Mouse (Mus musculus) neural tube, embryonic 11.5 days (tissue): ENCODE measurements around the gene Zc3h15. TPM values are rescaled to one million over a fixed set of nuclear protein-coding genes. Genes with fewer than 3 reads are reported as not detected.
"Not testable (repeated sequence)": the region's sequence is repeated elsewhere in the genome, so short reads cannot be mapped to it uniquely, and the experiment has no call there.

Experiments used
- ATAC-seq: fragments of 200-750 bp; cut with Nextera tagmentation; 2 replicates; pipeline ENCODE4 v1.8.0; 2017; ENCODE audit warnings: moderate number of reproducible peaks, mild to moderate bottlenecking, moderate TSS enrichment, moderate library complexity; ENCODE audit not compliant: insufficient read depth, low FRiP score, low TSS enrichment
- DNase-seq: peaks from one replicate; pipeline ENCODE4 v3.0.0-alpha.2; 2015; ENCODE audit warnings: low spot score
- H3K27ac ChIP-seq: fragments of 300-500 bp; sonication (generic); 2 replicates; pipeline ENCODE4 v1.5.1; 2014; ENCODE audit warnings: low read depth, mild to moderate bottlenecking, low read length
- H3K27me3 ChIP-seq: fragments of 300-500 bp; sonication (generic); 2 replicates; pipeline ENCODE4 v1.6.1; 2014; ENCODE audit warnings: mild to moderate bottlenecking, low read length, mixed read lengths; ENCODE audit not compliant: control insufficient read depth, insufficient read depth
- H3K36me3 ChIP-seq: fragments of 300-500 bp; sonication (generic); 2 replicates; pipeline ENCODE4 v1.6.1; 2014; ENCODE audit warnings: mild to moderate bottlenecking, low read length, moderate library complexity, mixed read lengths; ENCODE audit not compliant: control insufficient read depth, insufficient read depth
- H3K4me1 ChIP-seq: fragments of 300-500 bp; sonication (generic); 2 replicates; pipeline ENCODE4 v1.6.1; 2014; ENCODE audit warnings: low read length, mixed read lengths; ENCODE audit not compliant: control insufficient read depth, insufficient read depth
- H3K4me2 ChIP-seq: fragments of 300-500 bp; sonication (generic); 2 replicates; pipeline ENCODE4 v1.6.1; 2014; ENCODE audit warnings: low read depth, mild to moderate bottlenecking, moderate library complexity
- H3K4me3 ChIP-seq: fragments of 300-500 bp; sonication (generic); 2 replicates; pipeline ENCODE4 v1.5.1; 2014; ENCODE audit warnings: low read depth, low read length
- H3K9ac ChIP-seq: fragments of 300-500 bp; sonication (generic); 2 replicates; pipeline ENCODE4 v1.6.1; 2014; ENCODE audit warnings: mild to moderate bottlenecking, low read length
- H3K9me3 ChIP-seq: fragments of 300-500 bp; sonication (generic); 2 replicates; pipeline ENCODE4 v1.6.1; 2016; ENCODE audit warnings: low read length; ENCODE audit not compliant: control insufficient read depth
- WGBS: fragments of 180-500 bp; shearing (Covaris S2); extraction: QIAGEN DNeasy Blood & Tissue Kit; methylation state at CpG from one replicate; pipeline ENCODE4 v1.1.7; 2014; 5-methylcytosine and 5-hydroxymethylcytosine counted together
- polyA plus RNA-seq: library from polyadenylated mRNA; unstranded; fragments of >200 nt; fragmentation: Nextera tagmentation; extraction: Ambion mirVana; gene quantifications from 2 replicates; pipeline ENCODE4 v1.2.1, GENCODE M21; 2014

Gene Zc3h15
- polyA plus RNA-seq, 1 experiment from 2014 or later: 164 TPM

GRCm38 (mm10) chr2:83627932-83628331 is 16.3 kb upstream of the Zc3h15 start:
- Histone ChIP-seq H3K27me3 (no peaks in the 10 kb centered on the region), H3K9me3 (no peaks in the 10 kb centered on the region), H3K36me3 (no peaks in the 10 kb centered on the region), H3K4me2 (no peak overlapping the region), H3K4me3 (no peak overlapping the region), H3K27ac (no peak overlapping the region), H3K4me1 (no peaks in the 10 kb centered on the region), H3K9ac (no peak overlapping the region)
- DNase-seq: no peak
- no peak for ATAC-seq
- 94% methylated on average over 6 of the region's 6 CpGs for WGBS

DNA sequence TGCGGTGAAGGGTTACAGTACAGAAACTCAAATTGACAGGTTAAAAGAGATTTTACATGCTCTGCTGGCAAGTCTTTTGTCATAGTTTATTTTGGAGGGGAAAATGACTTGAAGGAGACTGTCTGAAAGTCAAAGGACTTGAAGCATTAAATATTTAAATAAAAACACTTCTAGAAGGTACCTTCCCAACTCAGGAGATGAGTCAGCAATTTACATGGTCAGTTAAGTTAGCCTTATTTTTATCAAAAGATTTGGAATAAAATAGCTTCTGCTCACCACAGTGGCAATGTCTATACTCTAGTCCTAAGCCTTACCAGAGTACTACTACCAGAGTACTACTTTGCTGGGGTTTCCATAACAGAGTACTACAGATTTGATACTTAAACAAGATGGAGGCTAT is 2.2 kb upstream of the Zc3h15 start:
- H3K4me3 ChIP-seq: no peak overlapping the region
- DNase-seq (no peak), ATAC-seq (no peak)
- H3K4me1 ChIP-seq: peaks cover 11% of the 10 kb centered on the region; the same call in 1 of the 2 replicates
- no peaks in the 10 kb centered on the region for H3K27me3 ChIP-seq
- 94% methylated on average over 1 of the region's 1 CpGs for WGBS
- no peak overlapping the region for H3K27ac ChIP-seq
- no peak overlapping the region for H3K4me2 ChIP-seq
- H3K9me3 ChIP-seq: no peaks in the 10 kb centered on the region
- no peak overlapping the region for H3K9ac ChIP-seq
- H3K36me3 ChIP-seq: no peaks in the 10 kb centered on the region

DNA sequence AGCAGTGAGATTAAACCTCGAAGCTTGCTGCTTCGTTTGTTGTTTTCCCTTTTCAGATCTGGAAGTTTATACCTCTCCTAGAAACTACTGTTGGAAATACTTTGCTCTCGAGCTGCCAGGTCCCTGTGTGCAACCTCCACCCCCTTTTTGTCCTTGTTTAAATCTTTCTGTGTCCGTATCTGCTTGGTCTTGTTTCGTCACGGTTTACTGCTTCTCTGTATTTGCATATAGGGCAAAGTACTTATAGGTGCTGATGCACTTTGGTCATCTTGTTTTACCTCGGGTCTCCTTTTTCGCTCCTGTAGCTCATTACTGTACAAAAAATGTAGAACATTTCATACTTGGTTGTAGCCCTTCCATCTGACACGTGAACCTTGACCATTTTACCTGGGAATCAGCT is 4.7 kb downstream of the Zc3h15 start:
- no peaks in the 10 kb centered on the region for H3K36me3 ChIP-seq
- no peak overlapping the region for H3K4me3 ChIP-seq
- WGBS: 88% methylated on average over 9 of the region's 9 CpGs
- ATAC-seq: no peak
- no peak overlapping the region for H3K27ac ChIP-seq
- H3K9ac ChIP-seq: no peak overlapping the region
- no peak overlapping the region for H3K4me2 ChIP-seq
- H3K9me3 ChIP-seq: no peaks in the 10 kb centered on the region
- H3K4me1 ChIP-seq: peaks cover 7% of the 10 kb centered on the region; the same call in 1 of the 2 replicates
- no peak for DNase-seq
- H3K27me3 ChIP-seq: no peaks in the 10 kb centered on the region

GRCm38 (mm10) chr2:83652606-83653005 is 8.4 kb downstream of the Zc3h15 start:
- Histone ChIP-seq H3K9me3 (no peaks in the 10 kb centered on the region), H3K27me3 (no peaks in the 10 kb centered on the region)
- no peak for DNase-seq

DNA sequence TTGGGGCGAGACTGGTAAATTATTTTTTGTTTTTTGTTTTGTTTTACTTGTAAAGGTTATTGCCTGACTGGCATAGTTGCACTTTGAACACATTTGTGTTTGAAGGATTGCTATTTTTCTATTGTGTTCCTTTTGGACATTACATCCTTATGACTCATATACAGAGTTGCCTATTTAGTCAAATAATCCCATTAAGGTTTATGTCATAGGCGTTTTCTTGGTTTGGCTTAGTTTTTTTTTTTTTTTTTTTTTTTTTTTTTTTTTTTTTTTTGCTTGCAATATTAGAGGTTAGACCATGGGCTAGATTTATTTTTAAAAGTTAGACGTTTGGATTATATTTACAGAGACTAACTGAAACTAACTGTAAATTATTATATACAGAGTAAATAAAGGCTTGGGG is 15.0 kb downstream of the Zc3h15 start:
- H3K27ac ChIP-seq: no peak overlapping the region
- no peaks in the 10 kb centered on the region for H3K4me1 ChIP-seq
- 84% methylated on average over 3 of the region's 3 CpGs for WGBS
- ATAC-seq: no peak
- no peaks in the 10 kb centered on the region for H3K9me3 ChIP-seq
- peaks cover 2% of the 10 kb centered on the region for H3K36me3 ChIP-seq
- no peak for DNase-seq
- H3K4me3 ChIP-seq: no peak overlapping the region
- H3K9ac ChIP-seq: no peak overlapping the region
- no peaks in the 10 kb centered on the region for H3K27me3 ChIP-seq
- H3K4me2 ChIP-seq: no peak overlapping the region

More at GRCm38 (mm10) chr2:83652606-83653005, 8.4 kb downstream of the Zc3h15 start:
- Histone ChIP-seq H3K9ac (no peak overlapping the region), H3K27ac (no peak overlapping the region), H3K4me1 (no peaks in the 10 kb centered on the region), H3K36me3 (no peaks in the 10 kb centered on the region), H3K4me3 (no peak overlapping the region), H3K4me2 (no peak overlapping the region)
- ATAC-seq: no peak

GRCm38 (mm10) chr2:83660114-83660513 is 15.9 kb downstream of the Zc3h15 start:
- WGBS: 86% methylated on average over 1 of the region's 1 CpGs
- DNase-seq: no peak

GRCm38 (mm10) chr2:83661351-83661750 is 17.1 kb downstream of the Zc3h15 start:
- no peak for DNase-seq
- Histone ChIP-seq H3K27me3 (no peaks in the 10 kb centered on the region), H3K4me1 (no peaks in the 10 kb centered on the region), H3K9me3 (no peaks in the 10 kb centered on the region), H3K27ac (no peak overlapping the region), H3K4me2 (no peak overlapping the region), H3K4me3 (no peak overlapping the region), H3K36me3 (peaks cover 2% of the 10 kb centered on the region), H3K9ac (no peak overlapping the region)
- 99% methylated on average over 6 of the region's 6 CpGs for WGBS
- ATAC-seq: no peak

More at GRCm38 (mm10) chr2:83660114-83660513, 15.9 kb downstream of the Zc3h15 start:
- Histone ChIP-seq H3K36me3 (peaks cover 2% of the 10 kb centered on the region), H3K27me3 (no peaks in the 10 kb centered on the region), H3K4me3 (no peak overlapping the region), H3K9ac (no peak overlapping the region), H3K27ac (no peak overlapping the region), H3K9me3 (no peaks in the 10 kb centered on the region), H3K4me1 (no peaks in the 10 kb centered on the region), H3K4me2 (no peak overlapping the region)
- no peak for ATAC-seq

DNA sequence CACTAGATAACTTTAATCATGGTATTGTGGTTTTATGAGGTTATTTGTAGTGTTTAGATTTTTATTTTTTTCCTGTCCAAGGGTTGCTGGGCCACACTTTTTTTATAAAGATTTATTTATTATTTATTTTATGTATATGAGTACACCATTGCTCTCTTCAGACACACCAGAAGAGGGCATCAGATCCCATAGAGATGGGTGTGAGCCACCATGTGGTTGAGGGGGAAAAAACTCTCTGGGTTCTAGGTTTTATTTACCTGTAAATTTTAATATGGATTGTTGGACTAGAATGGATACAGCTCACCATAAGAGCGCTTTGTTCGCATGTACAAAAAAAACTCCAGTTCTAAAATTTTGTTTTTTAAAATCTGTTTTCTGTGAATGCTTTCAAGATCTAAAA is 20.8 kb downstream of the Zc3h15 start:
- not testable (repeated sequence) for H3K4me3 ChIP-seq, DNase-seq, H3K27me3 ChIP-seq, ATAC-seq, H3K36me3 ChIP-seq, H3K4me1 ChIP-seq, H3K9ac ChIP-seq, H3K4me2 ChIP-seq, H3K27ac ChIP-seq, H3K9me3 ChIP-seq
- WGBS: 97% methylated on average over 2 of the region's 2 CpGs

DNA sequence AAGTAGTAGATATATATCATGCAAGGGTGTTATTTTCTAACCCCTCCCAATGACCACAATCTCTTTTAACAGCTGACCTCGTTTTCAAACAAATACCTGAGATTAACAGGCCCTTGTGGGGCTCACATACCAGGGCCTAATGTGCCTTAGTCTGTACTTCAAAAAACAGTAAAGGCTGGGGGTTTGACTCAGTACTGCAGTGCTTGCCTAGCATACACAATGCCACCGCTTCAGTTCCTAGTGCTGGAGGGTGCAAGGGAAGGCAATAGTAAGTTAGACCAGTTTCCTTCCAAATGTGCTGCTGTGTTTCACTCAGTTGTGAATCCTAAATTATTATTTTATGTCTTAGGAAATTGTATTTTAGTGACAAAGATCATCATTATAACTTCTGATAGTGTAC is 23.2 kb downstream of the Zc3h15 start:
- no peak for DNase-seq
- Histone ChIP-seq H3K4me3 (no peak overlapping the region), H3K4me2 (no peak overlapping the region), H3K9ac (no peak overlapping the region), H3K27me3 (no peaks in the 10 kb centered on the region), H3K4me1 (no peaks in the 10 kb centered on the region), H3K27ac (no peak overlapping the region), H3K9me3 (no peaks in the 10 kb centered on the region), H3K36me3 (peaks cover 1% of the 10 kb centered on the region)
- 93% methylated on average over 2 of the region's 2 CpGs for WGBS
- no peak for ATAC-seq
